Mouse (Mus musculus) liver, adult 2 months (tissue): ENCODE measurements around the gene Pik3ap1. TPM values are rescaled to one million over a fixed set of nuclear protein-coding genes. Genes with fewer than 3 reads are reported as not detected.

Experiments
- DNase-seq: peaks from one replicate; pipeline ENCODE4 v3.0.0-alpha.2; 2011; ENCODE audit warnings: low read depth, low spot score; ENCODE audit errors: extremely low read depth
- H3K27ac ChIP-seq: fragments of 200-500 bp; replicated peaks from 2 replicates; pipeline ENCODE4 v1.5.1; 2012; ENCODE audit warnings: low read depth, mild to moderate bottlenecking, control low read depth, inconsistent platforms, low read length; ENCODE audit not compliant: insufficient read depth
- H3K27me3 ChIP-seq: fragments of 200-500 bp; 2 replicates; pipeline ENCODE4 v1.6.1; 2012; ENCODE audit warnings: mild to moderate bottlenecking, moderate library complexity, low read length, inconsistent platforms; ENCODE audit not compliant: control insufficient read depth, insufficient read depth
- H3K36me3 ChIP-seq: fragments of 200-500 bp; 2 replicates; pipeline ENCODE4 v1.6.1; 2012; ENCODE audit warnings: low read length, inconsistent platforms; ENCODE audit not compliant: control insufficient read depth, insufficient read depth
- H3K4me1 ChIP-seq: fragments of 200-500 bp; 2 replicates; pipeline ENCODE4 v1.6.1; 2011; ENCODE audit warnings: low read length; ENCODE audit not compliant: control insufficient read depth, insufficient read depth
- H3K4me3 ChIP-seq: fragments of 200-500 bp; 2 replicates; pipeline ENCODE4 v1.5.1; 2011; ENCODE audit warnings: low read depth, mild to moderate bottlenecking, control low read depth, low read length, moderate library complexity; ENCODE audit not compliant: insufficient read depth
- H3K79me2 ChIP-seq: fragments of 200-500 bp; 2 replicates; pipeline ENCODE4 v1.6.1; 2012; ENCODE audit warnings: inconsistent platforms, mild to moderate bottlenecking, low read length, moderate library complexity; ENCODE audit not compliant: control insufficient read depth, insufficient read depth
- H3K9ac ChIP-seq: fragments of 200-500 bp; 2 replicates; pipeline ENCODE4 v1.6.1; 2012; ENCODE audit warnings: low read depth, mild to moderate bottlenecking, control low read depth, inconsistent platforms, low read length
- CTCF ChIP-seq: fragments of 200-500 bp; IDR thresholded peaks from 2 replicates; pipeline ENCODE4 v1.5.1; 2011; ENCODE audit warnings: low read depth, low read length, control low read depth
- POLR2A ChIP-seq: fragments of 200-500 bp; IDR thresholded peaks from 2 replicates; pipeline ENCODE4 v1.6.1; 2011; ENCODE audit warnings: low read length, control low read depth; ENCODE audit not compliant: insufficient read depth; ENCODE audit errors: extremely low read depth
- WGBS: fragments of 180-500 bp; shearing (Covaris S2); methylation state at CpG from one replicate; pipeline ENCODE4 v1.1.7; 2018; 5-methylcytosine and 5-hydroxymethylcytosine counted together
- polyA plus RNA-seq: library from polyadenylated mRNA; depleted of rRNA; stranded (reverse); fragments of >200 nt; gene quantifications from 2 replicates; pipeline ENCODE4 v1.2.3, GENCODE M21; 2012
- total RNA-seq: library from RNA; depleted of rRNA; stranded (reverse); fragments of >200 nt; gene quantifications from 2 replicates; pipeline ENCODE4 v1.2.3, GENCODE M21; 2014

Gene Pik3ap1
- total and polyA plus RNA-seq, 2 experiments, result 21.7 to 31.9 TPM

DNA sequence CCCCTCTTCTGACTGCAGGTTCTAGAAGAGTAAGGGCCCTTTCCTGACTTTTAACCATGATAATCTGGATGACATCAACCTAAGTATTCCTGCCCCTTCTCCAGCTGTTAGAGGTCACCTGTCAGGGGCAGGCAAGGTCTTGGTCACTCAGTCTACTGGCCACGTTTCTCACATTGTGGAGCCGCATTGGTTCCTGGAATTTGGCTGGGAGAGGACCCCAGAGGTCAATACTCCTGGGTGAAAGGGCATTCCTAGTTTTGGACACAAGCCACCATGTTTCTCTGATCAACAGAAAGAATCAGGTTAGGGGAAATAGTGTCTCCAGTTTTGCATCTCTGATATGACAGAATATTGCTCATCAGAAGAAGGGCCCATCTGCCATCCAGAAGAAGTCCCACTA lies 2.4 kb upstream of the Pik3ap1 start:
- TF ChIP-seq POLR2A (no peak), CTCF (no peak)
- DNase-seq, result peak; percentile 96
- WGBS, result 32% methylated on average over 2 of the region's 2 CpGs
- H3K27me3 ChIP-seq, result no peaks in the 10 kb centered on the region
- H3K4me1 ChIP-seq, result peaks cover 44% of the 10 kb centered on the region
- H3K4me3 ChIP-seq, result no peak overlapping the region
- no peaks in the 10 kb centered on the region for H3K36me3 ChIP-seq
- H3K79me2 ChIP-seq, result peaks cover 20% of the 10 kb centered on the region
- no peak overlapping the region for H3K9ac ChIP-seq
- peak overlapping the region; percentile 66 for H3K27ac ChIP-seq

DNA sequence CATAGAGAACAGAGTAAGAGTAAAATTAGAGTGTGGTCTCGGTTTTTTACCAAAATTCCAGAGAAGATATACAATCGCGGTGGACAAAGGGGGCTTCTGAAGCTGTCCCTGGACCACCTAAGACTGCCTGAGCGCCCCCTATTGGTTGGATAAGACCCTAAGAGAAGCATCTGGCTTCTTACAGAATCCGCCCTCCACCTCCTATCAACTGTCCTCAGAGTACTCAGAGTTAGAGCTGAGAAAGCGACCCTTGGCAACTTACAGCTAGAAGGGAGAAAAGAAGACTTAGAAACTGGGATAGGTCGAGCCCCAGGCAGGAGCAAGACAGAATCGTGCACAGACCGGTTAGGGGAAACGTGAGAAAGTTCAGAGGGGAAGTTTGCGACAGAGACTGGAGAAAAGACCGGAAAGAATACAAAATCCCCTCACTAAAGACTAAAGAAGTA lies 473 bp downstream of the Pik3ap1 start:
- DNase-seq, result peak; percentile 42
- peaks cover 52% of the 10 kb centered on the region for H3K4me1 ChIP-seq
- no peaks in the 10 kb centered on the region for H3K36me3 ChIP-seq
- H3K27me3 ChIP-seq, result no peaks in the 10 kb centered on the region
- H3K9ac ChIP-seq, result peak overlapping the region; percentile 91
- peak overlapping the region; percentile 89 for H3K4me3 ChIP-seq
- peak overlapping the region; percentile 96 for H3K27ac ChIP-seq
- WGBS, result 5% methylated on average over 12 of the region's 12 CpGs
- TF ChIP-seq CTCF (peak; percentile 39; the same call in 1 of the 2 replicates), POLR2A (no peak)
- peaks cover 22% of the 10 kb centered on the region for H3K79me2 ChIP-seq

DNA sequence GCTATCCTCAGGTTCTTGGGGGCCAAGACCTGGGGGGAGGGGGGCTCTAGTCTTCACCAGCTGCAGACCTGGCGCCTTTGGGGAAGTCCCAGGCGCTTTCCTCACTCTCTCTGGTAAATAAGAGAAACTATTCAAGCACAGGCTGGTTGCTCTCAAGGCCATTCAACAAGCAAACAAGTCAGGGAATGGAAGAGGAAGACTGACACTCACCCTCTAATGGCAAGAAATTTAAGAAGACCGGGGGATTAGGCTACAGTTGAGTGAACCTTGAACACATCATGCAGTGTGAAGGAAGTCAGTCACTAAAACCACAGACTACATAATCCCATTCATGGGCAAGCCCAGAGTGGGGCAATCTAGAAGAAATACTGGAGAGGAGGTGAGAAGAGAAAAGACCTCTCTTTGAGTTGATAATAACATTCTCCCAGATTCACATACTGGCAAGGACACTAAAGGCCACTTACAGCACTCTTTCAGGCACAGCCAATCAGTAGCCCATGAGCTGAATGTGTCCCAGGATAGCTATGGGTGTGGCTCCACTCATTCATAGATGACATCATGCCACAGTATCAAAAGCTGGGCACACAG lies 2.4 kb downstream of the Pik3ap1 start:
- Histone ChIP-seq H3K27me3 (no peaks in the 10 kb centered on the region), H3K4me1 (peaks cover 40% of the 10 kb centered on the region), H3K9ac (peak overlapping the region; percentile 44), H3K27ac (peak overlapping the region; percentile 42), H3K79me2 (peaks cover 28% of the 10 kb centered on the region), H3K4me3 (no peak overlapping the region), H3K36me3 (no peaks in the 10 kb centered on the region)
- no peak for DNase-seq
- WGBS, result 26% methylated on average over 3 of the region's 3 CpGs
- TF ChIP-seq POLR2A, result no peak
- no peak for TF ChIP-seq CTCF

DNA sequence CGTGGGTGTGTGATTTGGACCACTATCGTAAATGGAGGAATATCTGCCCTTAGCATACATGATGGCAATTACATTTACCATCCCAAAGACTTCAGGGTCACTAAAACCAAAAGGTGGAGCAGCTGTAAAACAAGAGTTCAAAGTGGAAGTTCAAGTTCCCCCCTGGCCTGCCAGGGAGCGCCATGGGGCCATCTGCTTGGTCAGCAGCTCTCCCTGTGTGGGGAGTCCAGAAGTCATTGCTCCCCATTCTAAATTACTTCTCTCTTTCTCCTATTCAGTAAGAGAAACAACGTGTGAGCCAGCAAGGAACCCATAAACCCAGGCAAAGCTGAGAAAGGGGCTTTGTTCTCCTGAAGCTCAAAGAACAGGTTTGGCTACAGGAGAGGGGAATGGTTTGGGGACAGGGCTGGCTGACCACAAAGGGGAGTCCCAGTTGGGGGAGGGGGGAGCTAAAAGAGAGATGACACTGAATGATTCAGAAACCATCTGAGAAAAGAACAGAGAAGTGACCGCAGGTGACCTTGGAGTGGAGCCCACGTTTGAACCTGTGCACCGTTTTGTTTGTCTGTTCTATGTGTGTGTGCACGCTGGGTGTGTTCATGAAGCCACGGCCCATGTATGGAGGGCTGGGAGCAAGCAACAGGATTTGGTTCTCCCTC lies 3.2 kb downstream of the Pik3ap1 start:
- no peak for TF ChIP-seq CTCF
- TF ChIP-seq POLR2A, result no peak
- Histone ChIP-seq H3K4me1 (peaks cover 35% of the 10 kb centered on the region), H3K4me3 (no peak overlapping the region), H3K27me3 (no peaks in the 10 kb centered on the region), H3K27ac (peak overlapping the region; percentile 42), H3K9ac (peak overlapping the region; percentile 44), H3K79me2 (peaks cover 28% of the 10 kb centered on the region), H3K36me3 (no peaks in the 10 kb centered on the region; the same call in 1 of the 2 replicates)
- WGBS, result 32% methylated on average over 9 of the region's 9 CpGs
- DNase-seq, result peak; percentile 72

DNA sequence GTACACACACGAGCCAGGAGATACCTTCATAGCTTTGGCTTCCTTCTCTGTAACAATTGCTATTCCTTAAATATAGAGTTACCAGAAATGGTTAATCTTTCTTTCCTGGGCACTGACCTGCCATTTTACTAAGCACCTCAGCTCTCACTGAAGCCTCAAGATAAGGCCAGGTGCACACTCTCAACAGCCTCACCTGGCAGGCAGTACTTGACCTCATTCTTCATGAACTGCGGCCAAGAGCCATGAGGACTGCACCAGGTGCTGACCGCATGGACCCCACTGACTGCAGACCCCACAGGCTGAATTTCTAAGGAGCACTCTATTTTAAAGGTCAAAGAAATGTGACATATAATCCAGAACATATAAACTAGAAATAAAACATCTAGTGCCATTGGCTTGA lies 5.7 kb downstream of the Pik3ap1 start:
- TF ChIP-seq POLR2A, result no peak
- no peak for TF ChIP-seq CTCF
- Histone ChIP-seq H3K4me3 (no peak overlapping the region), H3K4me1 (peaks cover 32% of the 10 kb centered on the region), H3K36me3 (peaks cover 2% of the 10 kb centered on the region; the same call in 1 of the 2 replicates), H3K27me3 (no peaks in the 10 kb centered on the region), H3K27ac (no peak overlapping the region), H3K9ac (no peak overlapping the region), H3K79me2 (peaks cover 26% of the 10 kb centered on the region)
- no peak for DNase-seq
- 93% methylated on average over 3 of the region's 3 CpGs for WGBS

DNA sequence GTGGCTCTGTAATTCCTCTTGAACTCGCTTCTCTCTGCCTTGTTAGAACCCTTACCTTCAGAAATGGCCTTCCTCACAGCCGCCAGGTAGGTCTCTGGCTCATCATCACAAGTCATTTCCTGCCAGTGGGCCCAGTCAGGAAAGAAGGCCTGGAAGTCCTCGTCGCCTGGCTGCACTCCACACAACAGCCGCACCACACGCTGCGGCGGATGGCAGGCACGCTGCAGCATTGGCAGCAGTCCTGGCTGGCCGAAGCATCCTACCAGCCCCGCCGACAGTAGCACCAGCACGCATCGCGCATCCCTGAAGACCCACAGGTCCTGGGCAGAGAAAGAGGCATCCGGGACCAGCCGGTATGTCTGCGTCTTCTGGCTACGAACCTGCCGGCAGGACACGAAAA lies 9.1 kb downstream of the Pik3ap1 start:
- no peak overlapping the region for H3K27ac ChIP-seq
- peaks cover 10% of the 10 kb centered on the region for H3K4me1 ChIP-seq
- no peak overlapping the region for H3K9ac ChIP-seq
- peaks cover 14% of the 10 kb centered on the region; the same call in 1 of the 2 replicates for H3K79me2 ChIP-seq
- DNase-seq, result no peak
- H3K4me3 ChIP-seq, result no peak overlapping the region
- H3K36me3 ChIP-seq, result peaks cover 14% of the 10 kb centered on the region; the same call in 1 of the 2 replicates
- TF ChIP-seq POLR2A (no peak), CTCF (no peak)
- 92% methylated on average over 21 of the region's 21 CpGs for WGBS
- H3K27me3 ChIP-seq, result no peaks in the 10 kb centered on the region
